Mouse (Mus musculus) heart, postnatal 14 days (tissue): ENCODE results near the gene Itgb2. TPM values are rescaled to one million over a fixed set of nuclear protein-coding genes. Genes with fewer than 3 reads are reported as not detected.

Source experiments
- DNase-seq, 2 experiments: peaks; one replicate each; pipeline ENCODE4 v3.0.0; 2021 to 2022
- intact Hi-C: fragments of 180-260 bp; cut with DNase I; formaldehyde crosslinking; loops from one replicate; pipeline ENCODE4 v1.15.1; 2025
- long read RNA-seq, 2 experiments: library from polyadenylated mRNA; stranded (forward); transcript quantifications; one replicate each; pipeline ENCODE4 v2.0.0; 2021
- total RNA-seq, 2 experiments: library from RNA; stranded (reverse); gene quantifications; 2 replicates each; pipeline ENCODE4 v1.2.3; 2021

Itgb2 gene
- total RNA-seq: 1 to 10 TPM; 5.4 to 9.0 TPM
- long read RNA-seq, experiment 1, transcript Itgb2-201 (16 exons, 2,970 nt): major isoform, 14 of 19 reads
- long read RNA-seq, experiment 1, partial matches to known transcripts: 3 of 19 reads
- long read RNA-seq, experiment 1, other reads (novel, unspliced or antisense): 2 of 19 reads
- long read RNA-seq, experiment 2, transcript Itgb2-201 (16 exons, 2,970 nt): major isoform, 9 of 11 reads
- long read RNA-seq, experiment 2, partial matches to known transcripts: 1 of 11 reads
- long read RNA-seq, experiment 2, other reads (novel, unspliced or antisense): 1 of 11 reads

GRCm38 (mm10) chr10:77530140-77530539, at the start of gene Itgb2:
Gene Itgb2, plus strand, starts transcription at chr10:77530252.
- intact Hi-C loops: no loop called here
- no peak for DNase-seq

GRCm38 (mm10) chr10:77481814-77482213, 48.2 kb upstream of the Itgb2 start:
- no peak for DNase-seq
- intact Hi-C loops: no loop called here

GRCm38 (mm10) chr10:77484205-77484935, 45.7 kb upstream of the Itgb2 start:
- intact Hi-C loops: no loop called here
- DNase-seq: peak; percentile 81

- DNase-seq: no peak
- intact Hi-C loops: no loop called here
These were observed 44.3 kb upstream of the Itgb2 start for GRCm38 (mm10) chr10:77485786-77486185.

- intact Hi-C loops: no loop called here
- no peak for DNase-seq
These were observed 41.9 kb upstream of the Itgb2 start for GRCm38 (mm10) chr10:77488168-77488567.

- no peak for DNase-seq
- intact Hi-C loops: no loop called here
These were observed 38.5 kb upstream of the Itgb2 start for GRCm38 (mm10) chr10:77491585-77491984.

- intact Hi-C loops: no loop called here
- no peak for DNase-seq
These were observed 37.2 kb upstream of the Itgb2 start for GRCm38 (mm10) chr10:77492885-77493284.

GRCm38 (mm10) chr10:77497185-77497584, 32.9 kb upstream of the Itgb2 start:
- intact Hi-C loops: no loop called here
- DNase-seq: no peak

- intact Hi-C loops: no loop called here
- DNase-seq: no peak
These were observed 31.8 kb upstream of the Itgb2 start for GRCm38 (mm10) chr10:77498254-77498653.

GRCm38 (mm10) chr10:77500636-77501035, 29.4 kb upstream of the Itgb2 start:
- intact Hi-C loops: no loop called here

GRCm38 (mm10) chr10:77502967-77503922, 26.8 kb upstream of the Itgb2 start:
- intact Hi-C loops: no loop called here
- no peak for DNase-seq

More at GRCm38 (mm10) chr10:77500636-77501035, 29.4 kb upstream of the Itgb2 start:
- DNase-seq: no peak

- intact Hi-C loops: loop anchor here (2.0 kb wide), 1 partner anchor 85 kb away; the partner anchor contains the start of gene Adarb1
- DNase-seq: no peak
These were observed 25.9 kb upstream of the Itgb2 start for GRCm38 (mm10) chr10:77504143-77504542.

GRCm38 (mm10) chr10:77506526-77506925, 23.5 kb upstream of the Itgb2 start:
- DNase-seq: no peak
- intact Hi-C loops: loop anchor here (5.0 kb wide), 1 partner anchor 379 kb away; no protein-coding TSS in a partner anchor

GRCm38 (mm10) chr10:77506961-77507577, 23.0 kb upstream of the Itgb2 start:
- peak; percentile 49 for DNase-seq
- intact Hi-C loops: loop anchor here (5.0 kb wide), 1 partner anchor 380 kb away; no protein-coding TSS in a partner anchor

- intact Hi-C loops: loop anchor here (5.0 kb wide), 1 partner anchor 380 kb away; no protein-coding TSS in a partner anchor
- no peak for DNase-seq
These were observed 22.3 kb upstream of the Itgb2 start for GRCm38 (mm10) chr10:77507779-77508178.

- DNase-seq: no peak
- intact Hi-C loops: loop anchor here (1.0 to 5.0 kb wide), 3 partner anchors 152 to 381 kb away; no protein-coding TSS in a partner anchor
These were observed 21.3 kb upstream of the Itgb2 start for GRCm38 (mm10) chr10:77508744-77509143.

GRCm38 (mm10) chr10:77509403-77510187, 20.5 kb upstream of the Itgb2 start:
- DNase-seq: peak; percentile 91 to 95
- intact Hi-C loops: loop anchor here (1.0 to 10.0 kb wide), 4 partner anchors 153 to 382 kb away; no protein-coding TSS in a partner anchor

- no peak for DNase-seq
- intact Hi-C loops: loop anchor here (10.0 kb wide), 1 partner anchor 374 kb away; no protein-coding TSS in a partner anchor
These were observed 19.6 kb upstream of the Itgb2 start for GRCm38 (mm10) chr10:77510225-77510982.
